10 mouse cellular contexts compared by ENCODE assay signal in genomic region chr12:39301351-39302212, GRCm38 (mm10).
DNase-seq lines count a peak whose midpoint lies in the region; ATAC-seq lines count a peak whose summit lies in the region.
"Had no signal": no experiment of that assay in that cellular context is flagged by ENCODE, and none has a peak within 500 bp of the region (broad histone marks: within the 10 kb centered on the region; RNA-seq: fewer than 3 reads in every experiment).

No protein-coding gene starts in this region.

- intact Hi-C loops in heart, postnatal 25 days (cut with DNase I): no loop called here
- intact Hi-C loops in gastrocnemius, postnatal 36 days (cut with DNase I): no loop called here

- H3K27ac ChIP-seq in midbrain, embryonic 11.5 days (ENCODE audit: low read depth, low read length): no peak overlapping the region
- no peak overlapping the region for H3K27ac ChIP-seq in midbrain, embryonic 10.5 days (replicated peaks)
- peak overlapping the region; percentile 1; the same call in 1 of the 2 replicates for H3K27ac ChIP-seq in hindbrain, embryonic 15.5 days (replicated peaks)

- no peak overlapping the region for H3K4me3 ChIP-seq in midbrain, embryonic 11.5 days (ENCODE audit: low read depth, low read length)
- H3K4me3 ChIP-seq in midbrain, embryonic 10.5 days: no peak overlapping the region
- H3K4me3 ChIP-seq in hindbrain, embryonic 15.5 days: no peak overlapping the region

- H3K27me3 ChIP-seq in midbrain, embryonic 11.5 days (ENCODE audit: control insufficient read depth, insufficient read depth, low read length): no peaks in the 10 kb centered on the region
- no peaks in the 10 kb centered on the region for H3K27me3 ChIP-seq in midbrain, embryonic 10.5 days (ENCODE audit: low read depth, poor library complexity, severe bottlenecking)
- H3K27me3 ChIP-seq in hindbrain, embryonic 15.5 days: no peaks in the 10 kb centered on the region

- WGBS in midbrain, embryonic 11.5 days: 64% methylated on average over 13 of the region's 13 CpGs
- WGBS in midbrain, embryonic 10.5 days: 73% methylated on average over 13 of the region's 13 CpGs
- 18% methylated on average over 13 of the region's 13 CpGs for WGBS in hindbrain, embryonic 15.5 days

- H3K4me1 ChIP-seq in midbrain, embryonic 11.5 days (ENCODE audit: control insufficient read depth, insufficient read depth, low read length): no peaks in the 10 kb centered on the region
- H3K4me1 ChIP-seq in midbrain, embryonic 10.5 days: no peaks in the 10 kb centered on the region
- peaks cover 9% of the 10 kb centered on the region for H3K4me1 ChIP-seq in hindbrain, embryonic 15.5 days (replicated peaks)

- DNase-seq in cerebellum, adult 18-20 months: no peak
- DNase-seq in midbrain, embryonic 11.5 days (ENCODE audit: low spot score, missing footprints): no peak
- no peak for DNase-seq in midbrain, embryonic 10.5 days (ENCODE audit: low spot score)
- DNase-seq in retina, postnatal 1 day: peak; percentile 90
- no peak for DNase-seq in heart, postnatal 25 days (ENCODE audit: low spot score)
- no peak for DNase-seq in gastrocnemius, postnatal 36 days
- DNase-seq: kidney, adult 18-20 months had no signal

- H3K4me2 ChIP-seq in midbrain, embryonic 11.5 days: no peak overlapping the region
- H3K4me2 ChIP-seq in hindbrain, embryonic 15.5 days: peak overlapping the region; percentile 24

- no peak overlapping the region for H3K9ac ChIP-seq in midbrain, embryonic 11.5 days (ENCODE audit: low read length)
- H3K9ac ChIP-seq in hindbrain, embryonic 15.5 days: no peak overlapping the region

- no peaks in the 10 kb centered on the region for H3K36me3 ChIP-seq in midbrain, embryonic 11.5 days (ENCODE audit: control insufficient read depth, insufficient read depth, low read length)
- H3K36me3 ChIP-seq in midbrain, embryonic 10.5 days: no peaks in the 10 kb centered on the region
- no peaks in the 10 kb centered on the region for H3K36me3 ChIP-seq in hindbrain, embryonic 15.5 days
- H3K36me3 ChIP-seq: G1E had no signal

- peak; percentile 75 for ATAC-seq in cerebellum, adult (ENCODE audit: insufficient number of reproducible peaks, low FRiP score, low TSS enrichment)
- ATAC-seq in midbrain, embryonic 11.5 days (ENCODE audit: low FRiP score): peak; percentile 79
- ATAC-seq in hindbrain, embryonic 15.5 days (ENCODE audit: low FRiP score, low read depth): peak; percentile 90

- H3K9me3 ChIP-seq in midbrain, embryonic 11.5 days (ENCODE audit: control insufficient read depth, low read length): no peaks in the 10 kb centered on the region
- no peaks in the 10 kb centered on the region for H3K9me3 ChIP-seq in midbrain, embryonic 10.5 days (replicated peaks)
- H3K9me3 ChIP-seq in hindbrain, embryonic 15.5 days: no peaks in the 10 kb centered on the region
- H3K9me3 ChIP-seq: G1E had no signal
